Mouse (Mus musculus) ES-E14 (cell line): ENCODE measurements around the gene Crb3. TPM values are rescaled to one million over a fixed set of nuclear protein-coding genes. Genes with fewer than 3 reads are reported as not detected.

Experiments
- DNase-seq: peaks from one replicate; pipeline ENCODE4 v3.0.0-alpha.2; 2013; ENCODE audit warnings: low read depth, low spot score
- H3K27ac ChIP-seq: 2 replicates; pipeline ENCODE4 v1.5.1; 2012; ENCODE audit warnings: low read depth, mild to moderate bottlenecking, low read length, moderate library complexity, mixed read lengths; ENCODE audit not compliant: poor library complexity, insufficient read depth, severe bottlenecking
- H3K36me3 ChIP-seq: 2 replicates; pipeline ENCODE4 v1.6.1; 2012; ENCODE audit warnings: mild to moderate bottlenecking, low read length, moderate library complexity, mixed read lengths; ENCODE audit not compliant: control insufficient read depth, poor library complexity, insufficient read depth, severe bottlenecking
- H3K4me1 ChIP-seq, 2 experiments: fragments of 150-350 bp in 1 of 2; sonication (generic) in 1 of 2; 2 replicates each; pipeline ENCODE4 v1.6.1; 2012; ENCODE audit warnings: low read length in 2 of 2, mild to moderate bottlenecking in 1 of 2, mixed read lengths in 1 of 2; ENCODE audit not compliant: control insufficient read depth in 2 of 2, insufficient read depth in 2 of 2, poor library complexity in 1 of 2
- H3K4me3 ChIP-seq, 2 experiments: fragments of 150-350 bp in 1 of 2; sonication (generic) in 1 of 2; 2 replicates each; pipeline ENCODE4 v1.5.1; 2012; ENCODE audit warnings: low read length in 2 of 2, low read depth in 1 of 2, mild to moderate bottlenecking in 1 of 2, mixed read lengths in 1 of 2; ENCODE audit not compliant: insufficient read depth in 1 of 2, poor library complexity in 1 of 2, severe bottlenecking in 1 of 2
- H3K9ac ChIP-seq: 2 replicates; pipeline ENCODE4 v1.6.1; 2012; ENCODE audit warnings: low read depth, mild to moderate bottlenecking, low read length, mixed read lengths; ENCODE audit not compliant: poor library complexity, insufficient read depth, severe bottlenecking
- H3K9me3 ChIP-seq: fragments of 150-350 bp; sonication (generic); 2 replicates; pipeline ENCODE4 v1.6.1; 2012; ENCODE audit warnings: low read depth, mild to moderate bottlenecking, low read length; ENCODE audit not compliant: control insufficient read depth, insufficient read depth
- CHD2 ChIP-seq: IDR thresholded peaks from 2 replicates; pipeline ENCODE4 v1.6.1; 2014; ENCODE audit warnings: mild to moderate bottlenecking, low read depth, low read length, inconsistent platforms
- HCFC1 ChIP-seq: IDR thresholded peaks from 2 replicates; pipeline ENCODE4 v1.6.1; 2012; ENCODE audit warnings: low read length, inconsistent platforms, borderline replicate concordance; ENCODE audit not compliant: insufficient read depth
- MAFK ChIP-seq: IDR thresholded peaks from 2 replicates; pipeline ENCODE4 v1.6.1; 2014; ENCODE audit warnings: mild to moderate bottlenecking, low read depth, low read length, inconsistent platforms; ENCODE audit not compliant: insufficient read depth
- ZC3H11A ChIP-seq: IDR thresholded peaks from 2 replicates; pipeline ENCODE4 v1.6.1; 2012; ENCODE audit warnings: low read depth, mild to moderate bottlenecking, inconsistent platforms, low read length, borderline replicate concordance
- ZNF384 ChIP-seq: IDR thresholded peaks from 2 replicates; pipeline ENCODE4 v1.6.1; 2012; ENCODE audit warnings: low read depth, low read length, inconsistent platforms
- in situ Hi-C, 2 experiments: fragments of 600-800 bp; cut with MboI; formaldehyde crosslinking; loops; one replicate each; pipeline ENCODE4 v1.15.1; 2025; ENCODE audit warnings: low sequenced_read_pairs in 2 of 2, inconsistent platforms in 1 of 2; ENCODE audit not compliant: unreplicated experiment in 2 of 2
- total RNA-seq: library from RNA; depleted of rRNA; stranded (reverse); fragments of 300-350 nt; gene quantifications from 2 replicates; pipeline ENCODE4 v1.2.3, GENCODE M21; 2012

The Crb3 gene
- total RNA-seq, 1 experiment, result 6.2 TPM

GRCm38 (mm10) chr17:57107064-57107463 is 48.2 kb downstream of the Crb3 start:
- Histone ChIP-seq H3K4me3 (no peak overlapping the region), H3K36me3 (peaks cover 3% of the 10 kb centered on the region; the same call in 1 of the 2 replicates), H3K9ac (no peak overlapping the region), H3K9me3 (no peaks in the 10 kb centered on the region), H3K4me1 (peaks cover 0 to 9% of the 10 kb centered on the region in 2 experiments; a peak in 1 of 4 replicates), H3K27ac (no peak overlapping the region)
- in situ Hi-C loops, result no loop called here
- TF ChIP-seq ZC3H11A, result no peak
- TF ChIP-seq CHD2, result no peak
- TF ChIP-seq ZNF384, result no peak
- TF ChIP-seq MAFK, result no peak
- no peak for DNase-seq

- TF ChIP-seq ZC3H11A (no peak), MAFK (no peak), ZNF384 (no peak)
- Histone ChIP-seq H3K4me1 (peaks cover 0 to 9% of the 10 kb centered on the region in 2 experiments; a peak in 1 of 4 replicates), H3K4me3 (no peak overlapping the region), H3K27ac (no peak overlapping the region), H3K36me3 (peaks cover 3% of the 10 kb centered on the region; the same call in 1 of the 2 replicates), H3K9ac (no peak overlapping the region), H3K9me3 (no peaks in the 10 kb centered on the region)
- DNase-seq, result no peak
- in situ Hi-C loops, result no loop called here
Observed at GRCm38 (mm10) chr17:57108040-57108665, 49.2 kb downstream of the Crb3 start.

GRCm38 (mm10) chr17:57108666-57109171 is 49.8 kb downstream of the Crb3 start:
- Histone ChIP-seq H3K4me1 (peaks cover 0 to 9% of the 10 kb centered on the region in 2 experiments; a peak in 1 of 4 replicates), H3K9me3 (no peaks in the 10 kb centered on the region), H3K9ac (no peak overlapping the region), H3K27ac (no peak overlapping the region), H3K36me3 (peaks cover 3% of the 10 kb centered on the region; the same call in 1 of the 2 replicates), H3K4me3 (no peak overlapping the region)
- TF ChIP-seq HCFC1 (no peak), ZC3H11A (no peak), ZNF384 (no peak), MAFK (no peak), CHD2 (no peak)
- in situ Hi-C loops, result no loop called here
- DNase-seq, result no peak

- Histone ChIP-seq H3K4me3 (no peak overlapping the region), H3K27ac (no peak overlapping the region), H3K9me3 (no peaks in the 10 kb centered on the region), H3K36me3 (peaks cover 3% of the 10 kb centered on the region; the same call in 1 of the 2 replicates), H3K4me1 (peaks cover 0 to 4% of the 10 kb centered on the region in 2 experiments; a peak in 1 of 4 replicates), H3K9ac (no peak overlapping the region)
- in situ Hi-C loops, result no loop called here
- no peak for DNase-seq
- no peak for TF ChIP-seq MAFK
- TF ChIP-seq ZNF384, result no peak
- TF ChIP-seq CHD2, result no peak
- TF ChIP-seq ZC3H11A, result no peak
- TF ChIP-seq HCFC1, result no peak
Observed at GRCm38 (mm10) chr17:57110005-57110404, 51.1 kb downstream of the Crb3 start.
